Mouse (Mus musculus) cerebellum, adult 2 months (tissue): ENCODE results near the gene St6galnac4. TPM values are rescaled to one million over a fixed set of nuclear protein-coding genes. Genes with fewer than 3 reads are reported as not detected.

Experiments used
- DNase-seq, 2 experiments: peaks; one replicate each; pipeline ENCODE4 v3.0.0; 2021
- H3K27ac ChIP-seq: fragments of 200-500 bp; 2 replicates; pipeline ENCODE4 v1.5.1; 2012; ENCODE audit warnings: low read length, control low read depth, inconsistent platforms; ENCODE audit not compliant: insufficient read depth
- H3K27me3 ChIP-seq: fragments of 200-500 bp; 2 replicates; pipeline ENCODE4 v1.6.1; 2012; ENCODE audit warnings: inconsistent platforms, mild to moderate bottlenecking, low read length, moderate library complexity; ENCODE audit not compliant: control insufficient read depth, insufficient read depth
- H3K4me1 ChIP-seq: fragments of 200-500 bp; 2 replicates; pipeline ENCODE4 v1.6.1; 2011; ENCODE audit warnings: low read length; ENCODE audit not compliant: control insufficient read depth, insufficient read depth
- H3K4me3 ChIP-seq: fragments of 200-500 bp; replicated peaks from 2 replicates; pipeline ENCODE3; 2011; ENCODE audit warnings: mild to moderate bottlenecking, low read depth, low read length, control low read depth; ENCODE audit not compliant: insufficient read depth
- CTCF ChIP-seq: fragments of 200-500 bp; IDR thresholded peaks from 2 replicates; pipeline ENCODE4 v1.5.1; 2011; ENCODE audit warnings: low read depth, mild to moderate bottlenecking, control low read depth, low read length, moderate library complexity, borderline replicate concordance; ENCODE audit not compliant: insufficient read depth
- POLR2A ChIP-seq: fragments of 200-500 bp; IDR thresholded peaks from 2 replicates; pipeline ENCODE4 v1.6.1; 2011; ENCODE audit warnings: low read length, control low read depth, borderline replicate concordance; ENCODE audit not compliant: insufficient read depth
- WGBS: fragments of 180-500 bp; shearing (Covaris S2); methylation state at CpG from one replicate; pipeline ENCODE4 v1.1.7; 2018; 5-methylcytosine and 5-hydroxymethylcytosine counted together
- polyA plus RNA-seq: library from polyadenylated mRNA; depleted of rRNA; stranded (reverse); fragments of >200 nt; gene quantifications from 2 replicates; pipeline ENCODE4 v1.2.3, GENCODE M21; 2012

The St6galnac4 gene
- polyA plus RNA-seq, 1 experiment: 91.4 TPM

- H3K27me3 ChIP-seq: no peaks in the 10 kb centered on the region
- peak within 1 kb of the TSS; percentile 2; the same call in 1 of the 2 replicates for H3K27ac ChIP-seq
- 74% methylated on average over 6 of the region's 6 CpGs for WGBS
- TF ChIP-seq CTCF (no peak), POLR2A (no peak)
- peaks cover 8% of the 10 kb centered on the region; the same call in 1 of the 2 replicates for H3K4me1 ChIP-seq
- no peak for DNase-seq
- peak within 1 kb of the TSS; percentile 61 for H3K4me3 ChIP-seq
Measured at GRCm38 (mm10) chr2:32574497-32574896, 12.4 kb upstream of the St6galnac4 start, which contains the start of gene Pip5kl1. TSS of gene Pip5kl1 (plus strand) at chr2:32574797.

DNA sequence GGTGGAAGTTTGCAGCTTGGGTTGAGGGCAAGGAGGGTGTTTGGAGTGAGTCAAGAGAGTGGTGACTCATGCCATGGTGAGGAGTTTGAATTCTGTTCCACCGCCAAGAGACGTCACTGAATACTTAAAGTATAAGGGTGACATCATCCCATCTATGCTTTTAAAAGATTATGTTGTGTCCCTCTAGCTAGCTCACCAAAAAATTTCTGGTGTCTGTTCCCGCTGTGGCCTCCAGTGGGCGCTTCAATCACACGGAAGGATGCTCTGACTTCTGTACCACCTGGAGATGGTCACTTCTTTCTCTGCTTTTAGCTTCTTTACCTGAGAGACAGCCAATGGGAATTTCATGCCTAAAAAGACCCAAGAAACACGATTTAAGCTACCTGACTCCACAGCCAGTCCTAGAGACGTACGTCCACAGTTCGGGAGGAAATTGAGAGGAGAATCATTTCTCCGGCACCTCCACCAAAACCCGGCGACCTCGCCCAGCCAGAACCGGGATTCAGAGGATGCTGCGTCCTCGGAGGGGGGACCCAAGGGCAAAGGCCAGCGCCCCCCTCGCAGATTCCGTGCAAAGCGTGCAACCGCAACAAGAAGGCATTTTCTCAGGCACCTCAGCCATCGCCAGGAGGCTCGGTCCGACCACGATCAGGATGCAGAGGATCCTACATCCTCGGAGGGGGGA, 11.9 kb upstream of the St6galnac4 start:
- no peaks in the 10 kb centered on the region for H3K27me3 ChIP-seq
- TF ChIP-seq POLR2A (no peak), CTCF (peak; percentile 81)
- WGBS: under 1% methylated on average over 26 of the region's 26 CpGs
- H3K4me1 ChIP-seq: peaks cover 8% of the 10 kb centered on the region; the same call in 1 of the 2 replicates
- peak overlapping the region; percentile 61 for H3K4me3 ChIP-seq
- peak; percentile 79 to 85 for DNase-seq
- H3K27ac ChIP-seq: peak overlapping the region; percentile 2; the same call in 1 of the 2 replicates

DNA sequence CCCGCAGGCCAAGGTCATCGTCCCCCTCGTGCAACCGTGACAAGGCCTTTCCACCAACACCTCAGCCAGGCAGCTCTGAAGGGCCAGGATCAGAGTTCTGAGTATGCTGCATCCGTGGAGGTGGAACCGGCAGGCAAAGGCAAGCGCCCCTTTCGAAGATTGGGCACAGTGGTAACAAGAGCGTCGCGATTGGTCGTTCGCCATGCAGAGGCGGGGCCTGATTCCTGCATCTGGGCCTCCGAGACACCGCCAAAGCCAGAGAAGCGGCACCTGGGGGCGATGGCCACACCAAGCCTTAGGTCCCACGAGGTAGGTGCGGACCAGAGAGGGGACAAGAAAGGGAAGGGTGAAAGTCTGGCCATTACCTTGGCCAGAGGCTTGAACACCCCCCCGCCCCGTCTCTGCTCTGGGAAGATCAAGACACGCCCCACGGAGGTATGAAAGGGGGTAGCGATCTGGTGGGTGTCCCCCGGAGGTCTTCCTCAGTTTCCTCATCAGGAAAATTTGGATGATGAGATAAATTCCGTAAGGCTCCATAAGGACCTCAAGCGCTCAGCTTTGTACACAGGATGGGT, 11.2 kb upstream of the St6galnac4 start, which contains the start of gene 9430097D07Rik:
TSS of gene 9430097D07Rik (minus strand) at position 99 of the 575 bp plus-strand sequence.
- Histone ChIP-seq H3K27ac (peak within 1 kb of the TSS; percentile 2; the same call in 1 of the 2 replicates), H3K4me3 (peak within 1 kb of the TSS; percentile 61), H3K4me1 (peaks cover 8% of the 10 kb centered on the region; the same call in 1 of the 2 replicates), H3K27me3 (no peaks in the 10 kb centered on the region)
- DNase-seq: peak; percentile 83
- TF ChIP-seq POLR2A (peak; percentile 42; the same call in 1 of the 2 replicates), CTCF (no peak)
- WGBS: 9% methylated on average over 28 of the region's 28 CpGs

GRCm38 (mm10) chr2:32576532-32576931, 10.4 kb upstream of the St6galnac4 start:
- Histone ChIP-seq H3K27me3 (no peaks in the 10 kb centered on the region), H3K4me1 (peaks cover 8% of the 10 kb centered on the region; the same call in 1 of the 2 replicates), H3K4me3 (no peak overlapping the region), H3K27ac (no peak overlapping the region)
- TF ChIP-seq CTCF: no peak
- no peak for TF ChIP-seq POLR2A
- WGBS: 85% methylated on average over 9 of the region's 9 CpGs
- no peak for DNase-seq

- peak; percentile 45 to 61 for DNase-seq
Measured at GRCm38 (mm10) chr2:32578146-32579046, 8.5 kb upstream of the St6galnac4 start.

GRCm38 (mm10) chr2:32581450-32582095, 5.3 kb upstream of the St6galnac4 start:
- H3K4me1 ChIP-seq: peaks cover 4% of the 10 kb centered on the region; the same call in 1 of the 2 replicates
- H3K27me3 ChIP-seq: no peaks in the 10 kb centered on the region
- 39% methylated on average over 19 of the region's 19 CpGs for WGBS
- TF ChIP-seq CTCF (no peak), POLR2A (no peak)
- peak overlapping the region; percentile 67 for H3K4me3 ChIP-seq
- H3K27ac ChIP-seq: no peak overlapping the region
- DNase-seq: peak; percentile 80

More at GRCm38 (mm10) chr2:32578146-32579046, 8.5 kb upstream of the St6galnac4 start:
- no peaks in the 10 kb centered on the region for H3K27me3 ChIP-seq
- no peak overlapping the region for H3K4me3 ChIP-seq
- no peak for TF ChIP-seq CTCF
- no peak for TF ChIP-seq POLR2A
- H3K4me1 ChIP-seq: peaks cover 4% of the 10 kb centered on the region; the same call in 1 of the 2 replicates
- 42% methylated on average over 25 of the region's 30 CpGs for WGBS
- H3K27ac ChIP-seq: no peak overlapping the region
